ENCODE assay signal across 7 mouse cellular contexts in genomic region chr16:78265151-78265590, GRCm38 (mm10). TPM values are rescaled to one million over a fixed set of nuclear protein-coding genes. Genes with fewer than 3 reads are reported as not detected.
DNase-seq lines count a peak whose midpoint lies in the region; ATAC-seq and TF ChIP-seq lines count a peak whose summit lies in the region.

No protein-coding gene starts in this region.

- H3K27ac ChIP-seq in forebrain, postnatal 0 days (ENCODE audit: low read depth, low read length) = no peak overlapping the region
- H3K27ac ChIP-seq in hindbrain, embryonic 12.5 days = peak overlapping the region; percentile 57

- peak; percentile 64 for DNase-seq in WW6 (ENCODE audit: low read depth, low spot score)
- peak; percentile 24 for DNase-seq in c-Kit-positive CD71-negative TER-119-negative erythroid progenitor cells, embryonic 14.5 days (ENCODE audit: low read depth)
- peak; percentile 41 for DNase-seq in forebrain, postnatal 0 days
- peak; percentile 13 to 26 for DNase-seq in layer of hippocampus, postnatal 14 days (ENCODE audit: low spot score in 2 of 2)
- peak; percentile 74 for DNase-seq in lung, postnatal 10 days
- peak; percentile 28 for DNase-seq in ovary, postnatal 36 days (ENCODE audit: low spot score)

- H3K4me2 ChIP-seq in forebrain, postnatal 0 days (ENCODE audit: low read depth) = peak overlapping the region; percentile 54
- peak overlapping the region; percentile 62 for H3K4me2 ChIP-seq in hindbrain, embryonic 12.5 days (replicated peaks)

- H3K9ac ChIP-seq in forebrain, postnatal 0 days = no peak overlapping the region
- no peak overlapping the region for H3K9ac ChIP-seq in hindbrain, embryonic 12.5 days

- no peak for ATAC-seq in forebrain, postnatal 0 days
- ATAC-seq in hindbrain, embryonic 12.5 days (ENCODE audit: low FRiP score) = peak; percentile 69

- H3K4me1 ChIP-seq in forebrain, postnatal 0 days (ENCODE audit: insufficient read depth) = no peaks in the 10 kb centered on the region; the same call in 1 of the 2 replicates
- peaks cover 13% of the 10 kb centered on the region for H3K4me1 ChIP-seq in hindbrain, embryonic 12.5 days

- TF ChIP-seq CTCF in forebrain, postnatal 0 days (IDR thresholded peaks at IDR 0.05; ENCODE audit: low read depth) = no peak

- WGBS in forebrain, postnatal 0 days = 0% methylated on average over 7 of the region's 7 CpGs
- 0% methylated on average over 7 of the region's 7 CpGs for WGBS in hindbrain, embryonic 12.5 days

- no peaks in the 10 kb centered on the region for H3K36me3 ChIP-seq in forebrain, postnatal 0 days (ENCODE audit: insufficient read depth)
- H3K36me3 ChIP-seq in hindbrain, embryonic 12.5 days = no peaks in the 10 kb centered on the region

- H3K4me3 ChIP-seq in forebrain, postnatal 0 days (ENCODE audit: low read depth, low read length) = peak overlapping the region; percentile 31
- peak overlapping the region; percentile 38 for H3K4me3 ChIP-seq in hindbrain, embryonic 12.5 days

- H3K9me3 ChIP-seq in forebrain, postnatal 0 days (ENCODE audit: low read length) = no peaks in the 10 kb centered on the region
- no peaks in the 10 kb centered on the region for H3K9me3 ChIP-seq in hindbrain, embryonic 12.5 days (replicated peaks)

- H3K27me3 ChIP-seq in forebrain, postnatal 0 days (ENCODE audit: insufficient read depth, low read length) = no peaks in the 10 kb centered on the region
- H3K27me3 ChIP-seq in hindbrain, embryonic 12.5 days = no peaks in the 10 kb centered on the region

RNA-seq across cellular contexts. Expression of gene Cxadr, which starts 36.1 kb away (rescaled TPM):
- 331 and 396 TPM in 2 replicates for total RNA-seq in forebrain, postnatal 0 days (2014; rRNA removed)
- 118 and 156 TPM in 2 replicates for polyA plus RNA-seq in forebrain, postnatal 0 days (2015; fragmentation: Nextera tagmentation; extraction: Ambion mirVana)
- polyA plus RNA-seq in hindbrain, embryonic 12.5 days (2016; fragmentation: Nextera tagmentation; extraction: Ambion mirVana) = 112 and 118 TPM in 2 replicates
- total RNA-seq in layer of hippocampus, postnatal 14 days (2021) = 10 to 100 TPM; 61.4 to 61.8 TPM

Comparison
In these comparisons a context has a peak if more than half of its experiments do, and no peak if none do; other contexts are left out.
1. DNase-seq: peak in every context shown above with its lines; median percentile 74 in lung, postnatal 10 days; 64 in WW6; 41 in forebrain, postnatal 0 days; 28 in ovary, postnatal 36 days; 24 in c-Kit-positive CD71-negative TER-119-negative erythroid progenitor cells, embryonic 14.5 days; 20 in layer of hippocampus, postnatal 14 days.